Mouse (Mus musculus) erythroblast, embryonic 14.5 days (primary cell): Measurements from ENCODE around the gene Sik1. TPM values are rescaled to one million over a fixed set of nuclear protein-coding genes. Genes with fewer than 3 reads are reported as not detected.

Source experiments
- H3K27me3 ChIP-seq: 2 replicates; pipeline ENCODE4 v1.6.1; 2012; ENCODE audit warnings: inconsistent platforms; ENCODE audit not compliant: control insufficient read depth
- H3K36me3 ChIP-seq: 2 replicates; pipeline ENCODE4 v1.6.1; 2012; ENCODE audit warnings: mild to moderate bottlenecking, inconsistent platforms; ENCODE audit not compliant: control insufficient read depth
- H3K4me1 ChIP-seq: 2 replicates; pipeline ENCODE4 v1.6.1; 2012; ENCODE audit warnings: inconsistent platforms; ENCODE audit not compliant: control insufficient read depth
- H3K4me3 ChIP-seq: replicated peaks from 2 replicates; pipeline ENCODE3; 2012; ENCODE audit warnings: moderate library complexity, mild to moderate bottlenecking, inconsistent platforms
- H3K9me3 ChIP-seq: 2 replicates; pipeline ENCODE4 v1.6.1; 2012; ENCODE audit warnings: low read length, inconsistent platforms, mixed read lengths; ENCODE audit not compliant: control insufficient read depth
- GATA1 ChIP-seq: IDR thresholded peaks from 2 replicates; pipeline ENCODE4 v1.6.1; 2012; ENCODE audit warnings: low read length, inconsistent platforms, mixed read lengths
- TAL1 ChIP-seq: IDR thresholded peaks from 3 replicates; pipeline ENCODE4 v1.6.1; 2012; ENCODE audit warnings: low read length, inconsistent platforms, mixed read lengths
- polyA plus RNA-seq: library from polyadenylated mRNA; stranded (reverse); fragments of >175 nt; gene quantifications from 2 replicates; pipeline ENCODE4 v1.2.3, GENCODE M21; 2012

The Sik1 gene
- polyA plus RNA-seq, 1 experiment: 0.87 TPM

- no peak for TF ChIP-seq TAL1
- no peak for TF ChIP-seq GATA1
- Histone ChIP-seq H3K4me3 (no peak overlapping the region), H3K36me3 (no peaks in the 10 kb centered on the region), H3K4me1 (peaks cover 7% of the 10 kb centered on the region), H3K9me3 (no peaks in the 10 kb centered on the region), H3K27me3 (no peaks in the 10 kb centered on the region)
These were observed 36.2 kb downstream of the Sik1 start for GRCm38 (mm10) chr17:31819372-31819771.

- no peak for TF ChIP-seq GATA1
- no peak for TF ChIP-seq TAL1
- no peaks in the 10 kb centered on the region for H3K27me3 ChIP-seq
These were observed 37.8 kb downstream of the Sik1 start for GRCm38 (mm10) chr17:31817815-31818214.

GRCm38 (mm10) chr17:31817203-31817602, 38.4 kb downstream of the Sik1 start:
- H3K27me3 ChIP-seq: no peaks in the 10 kb centered on the region

More at GRCm38 (mm10) chr17:31817815-31818214, 37.8 kb downstream of the Sik1 start:
- Histone ChIP-seq H3K9me3 (no peaks in the 10 kb centered on the region), H3K4me3 (no peak overlapping the region), H3K36me3 (no peaks in the 10 kb centered on the region), H3K4me1 (peaks cover 7% of the 10 kb centered on the region)

GRCm38 (mm10) chr17:31814848-31815247, 40.8 kb downstream of the Sik1 start:
- no peaks in the 10 kb centered on the region for H3K36me3 ChIP-seq
- no peaks in the 10 kb centered on the region for H3K27me3 ChIP-seq
- no peaks in the 10 kb centered on the region for H3K9me3 ChIP-seq
- no peaks in the 10 kb centered on the region for H3K4me1 ChIP-seq
- TF ChIP-seq GATA1 (no peak), TAL1 (no peak)
- H3K4me3 ChIP-seq: no peak overlapping the region

More at GRCm38 (mm10) chr17:31817203-31817602, 38.4 kb downstream of the Sik1 start:
- no peaks in the 10 kb centered on the region for H3K36me3 ChIP-seq
- TF ChIP-seq GATA1: no peak
- no peak for TF ChIP-seq TAL1
- no peak overlapping the region for H3K4me3 ChIP-seq
- H3K9me3 ChIP-seq: no peaks in the 10 kb centered on the region
- peaks cover 7% of the 10 kb centered on the region for H3K4me1 ChIP-seq

- Histone ChIP-seq H3K4me1 (no peaks in the 10 kb centered on the region), H3K36me3 (no peaks in the 10 kb centered on the region), H3K9me3 (no peaks in the 10 kb centered on the region), H3K27me3 (no peaks in the 10 kb centered on the region), H3K4me3 (no peak overlapping the region)
- TF ChIP-seq TAL1: no peak
- TF ChIP-seq GATA1: no peak
These were observed 41.5 kb downstream of the Sik1 start for GRCm38 (mm10) chr17:31813938-31814622.

GRCm38 (mm10) chr17:31811333-31811732, 44.3 kb downstream of the Sik1 start:
- Histone ChIP-seq H3K9me3 (no peaks in the 10 kb centered on the region), H3K4me3 (no peak overlapping the region), H3K4me1 (no peaks in the 10 kb centered on the region), H3K36me3 (no peaks in the 10 kb centered on the region), H3K27me3 (no peaks in the 10 kb centered on the region)
- TF ChIP-seq TAL1 (no peak), GATA1 (no peak)

- Histone ChIP-seq H3K36me3 (no peaks in the 10 kb centered on the region), H3K4me1 (no peaks in the 10 kb centered on the region), H3K27me3 (no peaks in the 10 kb centered on the region), H3K4me3 (no peak overlapping the region), H3K9me3 (no peaks in the 10 kb centered on the region)
- TF ChIP-seq GATA1 (no peak), TAL1 (no peak)
These were observed 45.7 kb downstream of the Sik1 start for GRCm38 (mm10) chr17:31809894-31810293.

- TF ChIP-seq GATA1 (no peak), TAL1 (no peak)
- Histone ChIP-seq H3K4me1 (no peaks in the 10 kb centered on the region), H3K36me3 (no peaks in the 10 kb centered on the region), H3K4me3 (no peak overlapping the region), H3K27me3 (no peaks in the 10 kb centered on the region), H3K9me3 (no peaks in the 10 kb centered on the region)
These were observed 46.5 kb downstream of the Sik1 start for GRCm38 (mm10) chr17:31809136-31809535.

- TF ChIP-seq TAL1: no peak
- no peaks in the 10 kb centered on the region for H3K9me3 ChIP-seq
- no peaks in the 10 kb centered on the region for H3K36me3 ChIP-seq
- no peaks in the 10 kb centered on the region for H3K4me1 ChIP-seq
- H3K4me3 ChIP-seq: no peak overlapping the region
- H3K27me3 ChIP-seq: no peaks in the 10 kb centered on the region
These were observed 47.3 kb downstream of the Sik1 start for GRCm38 (mm10) chr17:31808082-31808875.

GRCm38 (mm10) chr17:31806496-31806895, 49.1 kb downstream of the Sik1 start:
- no peaks in the 10 kb centered on the region for H3K27me3 ChIP-seq
- H3K9me3 ChIP-seq: no peaks in the 10 kb centered on the region

More at GRCm38 (mm10) chr17:31806496-31806895, 49.1 kb downstream of the Sik1 start:
- TF ChIP-seq TAL1 (no peak), GATA1 (no peak)
- Histone ChIP-seq H3K36me3 (no peaks in the 10 kb centered on the region), H3K4me1 (no peaks in the 10 kb centered on the region), H3K4me3 (no peak overlapping the region)
